Mouse (Mus musculus) lung, embryonic 14.5 days (tissue): ENCODE measurements around the gene Gm21983. TPM values are rescaled to one million over a fixed set of nuclear protein-coding genes. Genes with fewer than 3 reads are reported as not detected.

Experiments
- ATAC-seq: fragments of 200-750 bp; cut with Nextera tagmentation; 2 replicates; pipeline ENCODE4 v1.8.0; 2017; ENCODE audit warnings: mild to moderate bottlenecking, moderate TSS enrichment, moderate library complexity; ENCODE audit not compliant: insufficient read depth
- DNase-seq: peaks from one replicate; pipeline ENCODE4 v3.0.0-alpha.2; 2015
- H3K27ac ChIP-seq: fragments of 300-500 bp; sonication (generic); 2 replicates; pipeline ENCODE4 v1.5.1; 2014; ENCODE audit warnings: low read depth, mild to moderate bottlenecking, moderate library complexity
- H3K27me3 ChIP-seq: fragments of 300-500 bp; sonication (generic); 2 replicates; pipeline ENCODE4 v1.6.1; 2014; ENCODE audit warnings: low read length, control low read depth; ENCODE audit not compliant: insufficient read depth
- H3K36me3 ChIP-seq: fragments of 300-500 bp; sonication (generic); 2 replicates; pipeline ENCODE4 v1.6.1; 2014; ENCODE audit warnings: control low read depth; ENCODE audit not compliant: insufficient read depth
- H3K4me1 ChIP-seq: fragments of 300-500 bp; sonication (generic); 2 replicates; pipeline ENCODE4 v1.6.1; 2014; ENCODE audit warnings: antibody characterized with exemption, control low read depth; ENCODE audit not compliant: insufficient read depth
- H3K4me2 ChIP-seq: fragments of 300-500 bp; sonication (generic); 2 replicates; pipeline ENCODE4 v1.6.1; 2014; ENCODE audit warnings: mild to moderate bottlenecking
- H3K4me3 ChIP-seq: fragments of 300-500 bp; sonication (generic); 2 replicates; pipeline ENCODE4 v1.5.1; 2014; ENCODE audit warnings: low read depth, low read length
- H3K9ac ChIP-seq: fragments of 300-500 bp; sonication (generic); 2 replicates; pipeline ENCODE4 v1.6.1; 2014
- H3K9me3 ChIP-seq: fragments of 300-500 bp; sonication (generic); 2 replicates; pipeline ENCODE4 v1.6.1; 2016; ENCODE audit warnings: low read depth, low read length, control low read depth
- CTCF ChIP-seq: IDR thresholded peaks from 2 replicates; pipeline ENCODE4 v1.5.1; 2016; ENCODE audit warnings: antibody characterized with exemption, low read depth
- WGBS: fragments of 180-500 bp; shearing (Covaris S2); extraction: QIAGEN DNeasy Blood & Tissue Kit; methylation state at CpG from one replicate; pipeline ENCODE4 v1.1.7; 2014; 5-methylcytosine and 5-hydroxymethylcytosine counted together
- polyA plus RNA-seq: library from polyadenylated mRNA; unstranded; fragments of >200 nt; fragmentation: Nextera tagmentation; extraction: Ambion mirVana; gene quantifications from 2 replicates; pipeline ENCODE4 v1.2.1, GENCODE M21; 2014

Gene Gm21983
- polyA plus RNA-seq, 1 experiment from 2014 or later = 1.5 TPM

- peaks cover 82% of the 10 kb centered on the region for H3K36me3 ChIP-seq
- 92% methylated on average over 5 of the region's 5 CpGs for WGBS
- no peak for ATAC-seq
Observed at GRCm38 (mm10) chr7:27185986-27186385, 5.1 kb upstream of the Gm21983 start.

GRCm38 (mm10) chr7:27184964-27185363 is 4.1 kb upstream of the Gm21983 start:
- no peaks in the 10 kb centered on the region for H3K4me1 ChIP-seq
- WGBS = 66% methylated on average over 3 of the region's 3 CpGs
- H3K4me2 ChIP-seq = no peak overlapping the region
- no peaks in the 10 kb centered on the region for H3K27me3 ChIP-seq
- no peak overlapping the region for H3K4me3 ChIP-seq
- no peak overlapping the region for H3K27ac ChIP-seq
- H3K9me3 ChIP-seq = no peaks in the 10 kb centered on the region
- H3K9ac ChIP-seq = no peak overlapping the region
- peak; percentile 79 for TF ChIP-seq CTCF
- peak; percentile 71 for DNase-seq
- peaks cover 72% of the 10 kb centered on the region for H3K36me3 ChIP-seq
- no peak for ATAC-seq

More at GRCm38 (mm10) chr7:27185986-27186385, 5.1 kb upstream of the Gm21983 start:
- TF ChIP-seq CTCF = no peak
- Histone ChIP-seq H3K9me3 (no peaks in the 10 kb centered on the region), H3K4me3 (no peak overlapping the region), H3K9ac (no peak overlapping the region), H3K27me3 (no peaks in the 10 kb centered on the region), H3K4me1 (no peaks in the 10 kb centered on the region), H3K27ac (no peak overlapping the region), H3K4me2 (no peak overlapping the region)
- no peak for DNase-seq

DNA sequence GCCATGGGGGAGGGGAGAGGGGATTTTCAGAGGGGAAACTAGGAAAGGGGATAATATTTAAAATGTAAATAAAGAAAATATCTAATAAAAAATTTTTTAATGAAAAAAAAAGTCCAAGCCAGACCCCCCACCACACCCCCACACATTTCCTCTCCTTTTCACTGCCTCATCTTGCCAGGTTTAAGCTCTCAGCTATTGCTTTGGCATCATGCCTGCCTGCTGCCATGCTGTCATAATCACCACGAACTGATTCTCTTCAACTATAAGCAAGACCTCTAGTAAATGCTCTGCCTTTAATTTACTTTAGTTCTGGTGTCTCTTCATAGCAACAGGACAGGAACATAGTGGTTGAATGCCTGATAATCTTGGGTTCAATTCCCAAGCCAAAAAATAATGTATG is 1.6 kb upstream of the Gm21983 start:
- Histone ChIP-seq H3K4me3 (no peak overlapping the region), H3K9ac (no peak overlapping the region), H3K27me3 (no peaks in the 10 kb centered on the region), H3K9me3 (no peaks in the 10 kb centered on the region), H3K27ac (peak overlapping the region; percentile 91; the same call in 1 of the 2 replicates), H3K4me2 (no peak overlapping the region), H3K36me3 (peaks cover 47% of the 10 kb centered on the region), H3K4me1 (peaks cover 9% of the 10 kb centered on the region)
- DNase-seq (no peak), ATAC-seq (no peak)
- 62% methylated on average over 1 of the region's 1 CpGs for WGBS
- no peak for TF ChIP-seq CTCF

DNA sequence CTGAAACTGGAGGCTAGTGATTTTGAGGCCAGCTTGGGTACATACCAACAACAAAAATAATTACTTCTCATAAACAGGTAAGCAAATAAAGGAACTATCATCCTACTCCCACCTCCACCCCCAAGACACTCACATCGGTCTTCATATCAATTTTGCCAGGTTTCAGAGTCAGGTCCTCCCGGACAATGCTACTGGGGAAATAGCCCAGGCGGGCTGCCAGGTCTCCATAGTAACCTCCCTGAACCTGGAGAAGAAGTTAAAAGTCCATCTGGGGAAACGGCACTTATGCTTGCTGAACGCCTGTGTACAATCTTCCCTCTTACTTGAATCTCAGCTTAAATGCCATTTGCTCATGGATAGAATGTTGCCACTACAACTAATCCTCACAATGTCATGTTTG is 850 bp downstream of the Gm21983 start:
- no peaks in the 10 kb centered on the region for H3K9me3 ChIP-seq
- no peak for ATAC-seq
- H3K4me3 ChIP-seq = peak overlapping the region; percentile 61
- H3K27ac ChIP-seq = peak overlapping the region; percentile 92
- TF ChIP-seq CTCF = no peak
- peaks cover 9% of the 10 kb centered on the region for H3K4me1 ChIP-seq
- peaks cover 26% of the 10 kb centered on the region for H3K36me3 ChIP-seq
- peak; percentile 70 for DNase-seq
- H3K27me3 ChIP-seq = no peaks in the 10 kb centered on the region
- peak overlapping the region; percentile 67 for H3K4me2 ChIP-seq
- peak overlapping the region; percentile 36; the same call in 1 of the 2 replicates for H3K9ac ChIP-seq
- WGBS = 33% methylated on average over 5 of the region's 5 CpGs

DNA sequence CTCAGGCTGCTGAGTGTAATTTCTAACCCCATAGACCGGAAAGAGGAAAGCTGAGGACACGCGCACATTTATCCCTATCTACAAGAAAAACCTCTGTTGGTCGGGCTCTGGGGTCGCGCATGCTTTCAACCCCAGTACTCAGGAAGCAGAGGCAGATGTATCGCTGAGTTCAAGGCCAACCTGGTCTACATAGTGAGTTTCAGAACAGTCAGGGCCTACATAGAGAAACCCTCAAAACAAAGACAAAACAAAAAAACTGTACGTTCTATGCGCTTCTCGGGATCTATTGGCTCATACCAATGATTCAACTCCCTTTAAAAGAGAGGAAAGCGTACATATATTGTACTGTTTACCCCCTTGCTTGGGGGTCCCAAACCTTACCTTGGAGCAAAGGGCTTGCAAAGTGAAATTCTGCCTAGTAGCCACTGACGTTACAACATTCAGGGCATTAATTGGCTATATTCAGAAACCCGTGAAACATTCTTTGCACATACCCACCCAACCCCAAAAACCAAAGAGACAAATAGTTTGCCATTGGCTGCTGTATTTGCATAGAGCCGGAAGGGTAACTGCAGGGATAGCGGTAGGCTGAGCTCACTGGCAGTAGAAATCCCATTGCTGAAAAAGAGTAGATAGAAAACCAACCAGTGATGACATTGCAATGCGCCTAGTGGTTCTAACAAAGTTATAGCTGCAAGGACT is 1.5 kb downstream of the Gm21983 start:
- Histone ChIP-seq H3K4me3 (peak overlapping the region; percentile 61), H3K9ac (peak overlapping the region; percentile 32; the same call in 1 of the 2 replicates), H3K36me3 (peaks cover 26% of the 10 kb centered on the region; the same call in 1 of the 2 replicates), H3K4me2 (peak overlapping the region; percentile 67), H3K27me3 (no peaks in the 10 kb centered on the region), H3K4me1 (peaks cover 9% of the 10 kb centered on the region), H3K9me3 (no peaks in the 10 kb centered on the region), H3K27ac (peak overlapping the region; percentile 92)
- 39% methylated on average over 16 of the region's 16 CpGs for WGBS
- ATAC-seq (no peak), DNase-seq (no peak)
- no peak for TF ChIP-seq CTCF

GRCm38 (mm10) chr7:27178324-27179216 is 2.3 kb downstream of the Gm21983 start, which contains the start of gene Rab4b:
Gene Rab4b, minus strand, starts transcription at chr7:27178896.
- under 1% methylated on average over 53 of the region's 53 CpGs for WGBS
- TF ChIP-seq CTCF = peak; percentile 75
- DNase-seq (peak; percentile 99), ATAC-seq (peak; percentile 97)
- Histone ChIP-seq H3K27me3 (no peaks in the 10 kb centered on the region), H3K4me1 (peaks cover 9% of the 10 kb centered on the region), H3K36me3 (peaks cover 27% of the 10 kb centered on the region; the same call in 1 of the 2 replicates), H3K9ac (peak within 1 kb of the TSS; percentile 48), H3K4me3 (peak within 1 kb of the TSS; percentile 61), H3K4me2 (peak within 1 kb of the TSS; percentile 67), H3K9me3 (no peaks in the 10 kb centered on the region), H3K27ac (peak within 1 kb of the TSS; percentile 92)

- Histone ChIP-seq H3K9me3 (no peaks in the 10 kb centered on the region), H3K27me3 (no peaks in the 10 kb centered on the region), H3K4me3 (peak overlapping the region; percentile 61), H3K4me1 (peaks cover 9% of the 10 kb centered on the region), H3K36me3 (peaks cover 27% of the 10 kb centered on the region), H3K27ac (peak overlapping the region; percentile 92), H3K9ac (peak overlapping the region; percentile 48), H3K4me2 (peak overlapping the region; percentile 67)
- DNase-seq (no peak), ATAC-seq (no peak)
- 12% methylated on average over 4 of the region's 4 CpGs for WGBS
- no peak for TF ChIP-seq CTCF
Observed at GRCm38 (mm10) chr7:27177942-27178323, 3.0 kb downstream of the Gm21983 start.
